ENCODE assay signal across 22 mouse cellular contexts in the genomic region with DNA sequence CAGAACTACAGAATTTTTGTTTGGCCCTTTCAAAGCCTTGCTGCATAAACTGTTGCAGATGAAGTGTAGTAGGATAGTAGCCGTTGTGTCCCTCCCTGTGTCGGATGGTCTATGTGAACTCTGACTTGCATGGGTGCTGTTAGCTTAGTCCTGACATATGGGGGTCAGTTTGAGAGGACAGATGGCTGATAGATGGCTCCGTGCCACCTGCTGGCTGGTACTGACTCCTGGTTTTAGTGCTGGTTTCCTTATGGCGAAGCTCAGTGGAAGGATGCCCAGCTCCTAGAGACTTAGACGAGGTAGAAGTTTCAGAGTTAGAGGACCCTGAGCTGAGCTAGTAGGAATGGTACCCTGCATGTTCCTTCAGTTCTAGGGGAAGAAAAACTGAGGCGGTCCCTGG. TPM values are rescaled to one million over a fixed set of nuclear protein-coding genes. Genes with fewer than 3 reads are reported as not detected.
DNase-seq lines count a peak whose midpoint lies in the region; ATAC-seq and TF ChIP-seq lines count a peak whose summit lies in the region.
"Had no signal": no experiment of that assay in that cellular context is flagged by ENCODE, and none has a peak within 500 bp of the region (broad histone marks: within the 10 kb centered on the region; RNA-seq: fewer than 3 reads in every experiment).

No protein-coding gene starts in this region.

- no peak overlapping the region for H3K4me3 ChIP-seq in hindbrain, postnatal 0 days (ENCODE audit: low read length)
- no peak overlapping the region for H3K4me3 ChIP-seq in hindbrain, embryonic 13.5 days
- H3K4me3 ChIP-seq in heart, embryonic 10.5 days, result no peak overlapping the region
- H3K4me3 ChIP-seq: embryonic facial prominence, embryonic 13.5 days; erythroblast, embryonic 14.5 days; forebrain, embryonic 13.5 days; gastrocnemius, adult 2 months; liver, embryonic 13.5 days had no signal

- H3K27ac ChIP-seq in hindbrain, postnatal 0 days, result no peak overlapping the region
- no peak overlapping the region for H3K27ac ChIP-seq in hindbrain, embryonic 13.5 days
- no peak overlapping the region for H3K27ac ChIP-seq in heart, embryonic 10.5 days
- H3K27ac ChIP-seq: embryonic facial prominence, embryonic 13.5 days; forebrain, embryonic 13.5 days; gastrocnemius, adult 2 months; liver, embryonic 13.5 days had no signal

- 64% methylated on average over 6 of the region's 6 CpGs for WGBS in hindbrain, postnatal 0 days
- WGBS in hindbrain, embryonic 13.5 days, result 87% methylated on average over 6 of the region's 6 CpGs
- WGBS in heart, embryonic 10.5 days, result 88% methylated on average over 6 of the region's 6 CpGs

- no peak overlapping the region for H3K4me2 ChIP-seq in hindbrain, postnatal 0 days (ENCODE audit: low read depth, low read length)
- no peak overlapping the region for H3K4me2 ChIP-seq in hindbrain, embryonic 13.5 days
- H3K4me2 ChIP-seq: embryonic facial prominence, embryonic 13.5 days; forebrain, embryonic 13.5 days; liver, embryonic 13.5 days; lung, embryonic 14.5 days had no signal

- no peaks in the 10 kb centered on the region for H3K27me3 ChIP-seq in hindbrain, postnatal 0 days (ENCODE audit: insufficient read depth, low read length)
- H3K27me3 ChIP-seq in hindbrain, embryonic 13.5 days, result no peaks in the 10 kb centered on the region
- H3K27me3 ChIP-seq in heart, embryonic 10.5 days (ENCODE audit: insufficient read depth, poor library complexity, severe bottlenecking), result no peaks in the 10 kb centered on the region
- H3K27me3 ChIP-seq: embryonic facial prominence, embryonic 13.5 days; forebrain, embryonic 13.5 days; liver, embryonic 13.5 days had no signal

- TF ChIP-seq CTCF in hindbrain, postnatal 0 days (IDR thresholded peaks at IDR 0.05; ENCODE audit: low read depth), result no peak

- no peaks in the 10 kb centered on the region for H3K36me3 ChIP-seq in hindbrain, postnatal 0 days (ENCODE audit: insufficient read depth, low read length)
- no peaks in the 10 kb centered on the region; the same call in 1 of the 2 replicates for H3K36me3 ChIP-seq in hindbrain, embryonic 13.5 days
- H3K36me3 ChIP-seq in heart, embryonic 10.5 days, result peaks cover 26% of the 10 kb centered on the region; the same call in 1 of the 2 replicates

- ATAC-seq in hindbrain, postnatal 0 days, result no peak
- ATAC-seq in hindbrain, embryonic 13.5 days (ENCODE audit: low FRiP score), result no peak
- ATAC-seq: forebrain, embryonic 13.5 days; intestine, postnatal 0 days; midbrain, embryonic 16.5 days had no signal

- H3K4me1 ChIP-seq in hindbrain, postnatal 0 days (ENCODE audit: insufficient read depth, low read length), result peaks cover 6% of the 10 kb centered on the region
- H3K4me1 ChIP-seq in hindbrain, embryonic 13.5 days (replicated peaks), result peaks cover 55% of the 10 kb centered on the region
- peaks cover 62% of the 10 kb centered on the region for H3K4me1 ChIP-seq in heart, embryonic 10.5 days

- H3K9me3 ChIP-seq in hindbrain, postnatal 0 days (ENCODE audit: low read length), result no peaks in the 10 kb centered on the region
- H3K9me3 ChIP-seq in hindbrain, embryonic 13.5 days, result no peaks in the 10 kb centered on the region
- no peaks in the 10 kb centered on the region for H3K9me3 ChIP-seq in heart, embryonic 10.5 days
- H3K9me3 ChIP-seq: embryonic facial prominence, embryonic 13.5 days; forebrain, embryonic 13.5 days; liver, embryonic 13.5 days had no signal

- no peak overlapping the region for H3K9ac ChIP-seq in hindbrain, postnatal 0 days (replicated peaks; ENCODE audit: low read length)
- no peak overlapping the region for H3K9ac ChIP-seq in hindbrain, embryonic 13.5 days
- H3K9ac ChIP-seq: embryonic facial prominence, embryonic 13.5 days; forebrain, embryonic 13.5 days; liver, embryonic 13.5 days; lung, embryonic 14.5 days had no signal

- peak; percentile 13 for DNase-seq in hindbrain, postnatal 0 days (ENCODE audit: low spot score)
- DNase-seq in right cerebral cortex, postnatal 4 days, result peak; percentile 30
- DNase-seq in right cerebral cortex, adult 2 months (ENCODE audit: low spot score in 2 of 2), result no peak
- peak; percentile 95 to 97 for DNase-seq in cerebellum, postnatal 10 days
- DNase-seq in urinary bladder, adult 18-20 months (ENCODE audit: low spot score in 2 of 2), result no peak
- DNase-seq in heart, embryonic 10.5 days (ENCODE audit: low spot score), result no peak
- DNase-seq: adrenal gland, postnatal 10 days; embryo, embryonic 11 days; gastrocnemius, adult 2 months; heart, postnatal 4 days; kidney, postnatal 36 days; layer of hippocampus, postnatal 36 days; liver, embryonic 13.5 days; lung, embryonic 14.5 days; right cerebral cortex, postnatal 25 days; thymus, postnatal 36 days had no signal

RNA-seq across cellular contexts. Expression of gene Arhgef7, which starts 42.5 kb away (rescaled TPM):
- total RNA-seq in hindbrain, postnatal 0 days (2014; rRNA removed), result 101 and 105 TPM in 2 replicates
- 49.7 and 53.9 TPM in 2 replicates for polyA plus RNA-seq in hindbrain, postnatal 0 days (2015; fragmentation: Nextera tagmentation; extraction: Ambion mirVana)
- 62.4 and 62.5 TPM in 2 replicates for polyA plus RNA-seq in hindbrain, embryonic 13.5 days (2015; fragmentation: Nextera tagmentation; extraction: Ambion mirVana)
- polyA plus RNA-seq in heart, embryonic 10.5 days (2016; fragmentation: Nextera tagmentation; extraction: Ambion mirVana), result 47.5 and 61.3 TPM in 2 replicates

Comparison
In these comparisons a context has a peak if more than half of its experiments do, and no peak if none do; other contexts are left out.
1. DNase-seq: peak in hindbrain, postnatal 0 days (single experiment), right cerebral cortex, postnatal 4 days (single experiment) and cerebellum, postnatal 10 days (2 of 2); none in right cerebral cortex, adult 2 months (0 of 2), urinary bladder, adult 18-20 months (0 of 2) and heart, embryonic 10.5 days (single experiment).